Mouse (Mus musculus): ENCODE data around the gene Cebpe. TPM values are rescaled to one million over a fixed set of nuclear protein-coding genes. Genes with fewer than 3 reads are reported as not detected.

Gene Cebpe
- polyA plus RNA-seq, 1 experiment, result 0.32 TPM

DNA sequence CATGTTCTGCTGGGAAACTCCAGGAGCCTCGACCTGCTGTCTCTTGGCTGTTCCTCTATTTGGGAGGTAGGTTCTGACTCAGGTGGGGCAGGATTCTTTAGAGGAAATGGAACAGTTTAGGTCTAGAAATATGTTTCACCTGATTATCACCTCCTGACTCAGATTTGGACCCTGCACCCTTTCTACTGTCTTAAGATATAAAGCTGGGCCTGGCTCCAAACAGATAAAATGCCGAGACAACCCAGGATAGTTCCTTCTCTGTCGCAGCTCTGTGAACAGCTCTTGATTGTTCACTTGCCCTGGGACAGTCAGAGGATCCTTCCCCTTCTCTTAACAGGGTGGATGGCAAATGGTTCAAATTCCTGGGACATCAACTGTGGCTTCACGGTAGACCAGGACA, 23.2 kb upstream of the Cebpe start:
- Histone ChIP-seq H3K27me3 (ENCODE audit: control insufficient read depth, insufficient read depth, low read length) (no peaks in the 10 kb centered on the region), H3K27ac (ENCODE audit: control insufficient read depth, insufficient read depth, low read depth, low read length) (no peak overlapping the region), H3K4me1 (ENCODE audit: control insufficient read depth, insufficient read depth, low read length) (no peaks in the 10 kb centered on the region; the same call in 1 of the 2 replicates), H3K4me3 (ENCODE audit: control insufficient read depth, low read depth, low read length) (peak overlapping the region; percentile 75), H3K36me3 (ENCODE audit: control insufficient read depth, insufficient read depth, low read length) (no peaks in the 10 kb centered on the region)
- TF ChIP-seq POLR2A (IDR thresholded peaks at IDR 0.05; ENCODE audit: control insufficient read depth, low read depth, low read length), result no peak
- no peak for TF ChIP-seq CTCF (IDR thresholded peaks at IDR 0.05; ENCODE audit: control insufficient read depth, insufficient read depth, insufficient replicate concordance, low read depth, low read length)

DNA sequence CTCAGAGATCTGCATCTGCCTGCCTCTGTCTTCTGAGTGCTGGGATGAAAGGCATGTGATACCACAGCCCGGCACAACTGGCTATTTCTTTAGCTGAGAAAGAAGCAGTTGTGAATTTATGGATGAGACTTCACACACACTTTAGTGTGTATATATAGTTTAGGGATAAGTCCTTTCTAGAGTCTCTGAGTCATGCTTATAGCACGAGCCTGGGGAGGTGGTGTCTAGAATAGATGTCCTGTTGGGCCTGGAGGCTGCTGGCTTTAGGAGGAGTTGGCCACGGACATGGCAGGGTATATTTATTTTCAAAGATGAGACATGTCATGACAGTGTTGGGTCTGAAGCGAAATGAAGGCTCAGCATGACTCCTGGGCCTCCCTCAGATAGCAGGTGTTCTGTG, 22.0 kb upstream of the Cebpe start:
- Histone ChIP-seq H3K27me3 (ENCODE audit: control insufficient read depth, insufficient read depth, low read length) (no peaks in the 10 kb centered on the region), H3K36me3 (ENCODE audit: control insufficient read depth, insufficient read depth, low read length) (no peaks in the 10 kb centered on the region), H3K4me1 (ENCODE audit: control insufficient read depth, insufficient read depth, low read length) (no peaks in the 10 kb centered on the region; the same call in 1 of the 2 replicates), H3K4me3 (ENCODE audit: control insufficient read depth, low read depth, low read length) (no peak overlapping the region), H3K27ac (ENCODE audit: control insufficient read depth, insufficient read depth, low read depth, low read length) (no peak overlapping the region)
- no peak for TF ChIP-seq CTCF (IDR thresholded peaks at IDR 0.05; ENCODE audit: control insufficient read depth, insufficient read depth, insufficient replicate concordance, low read depth, low read length)
- TF ChIP-seq POLR2A (IDR thresholded peaks at IDR 0.05; ENCODE audit: control insufficient read depth, low read depth, low read length), result no peak

DNA sequence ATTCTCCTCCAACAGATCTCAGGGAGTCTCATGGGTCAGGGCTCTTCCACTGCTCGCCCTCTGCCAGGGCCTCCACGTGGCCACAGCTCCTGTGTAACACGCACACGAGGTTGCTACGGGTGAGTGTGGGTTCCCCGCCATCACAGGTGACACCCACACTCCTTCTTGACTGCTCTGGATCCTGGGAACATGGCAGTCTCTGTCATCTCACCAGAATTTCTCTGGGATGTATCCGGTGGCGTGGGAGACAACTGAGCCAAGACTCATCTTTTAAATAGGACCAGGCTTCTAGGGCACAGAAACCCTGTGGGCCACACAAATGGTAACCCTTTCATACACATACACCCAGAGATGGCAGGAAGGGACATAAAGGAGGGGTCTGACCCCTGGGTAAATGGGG, 20.2 kb upstream of the Cebpe start:
- no peak overlapping the region for H3K27ac ChIP-seq (ENCODE audit: control insufficient read depth, insufficient read depth, low read depth, low read length)
- H3K36me3 ChIP-seq (ENCODE audit: control insufficient read depth, insufficient read depth, low read length), result no peaks in the 10 kb centered on the region
- no peaks in the 10 kb centered on the region for H3K27me3 ChIP-seq (ENCODE audit: control insufficient read depth, insufficient read depth, low read length)
- TF ChIP-seq POLR2A (IDR thresholded peaks at IDR 0.05; ENCODE audit: control insufficient read depth, low read depth, low read length) (no peak), CTCF (IDR thresholded peaks at IDR 0.05; ENCODE audit: control insufficient read depth, insufficient read depth, insufficient replicate concordance, low read depth, low read length) (no peak)
- H3K4me3 ChIP-seq (ENCODE audit: control insufficient read depth, low read depth, low read length), result no peak overlapping the region
- no peaks in the 10 kb centered on the region for H3K4me1 ChIP-seq (ENCODE audit: control insufficient read depth, insufficient read depth, low read length)

DNA sequence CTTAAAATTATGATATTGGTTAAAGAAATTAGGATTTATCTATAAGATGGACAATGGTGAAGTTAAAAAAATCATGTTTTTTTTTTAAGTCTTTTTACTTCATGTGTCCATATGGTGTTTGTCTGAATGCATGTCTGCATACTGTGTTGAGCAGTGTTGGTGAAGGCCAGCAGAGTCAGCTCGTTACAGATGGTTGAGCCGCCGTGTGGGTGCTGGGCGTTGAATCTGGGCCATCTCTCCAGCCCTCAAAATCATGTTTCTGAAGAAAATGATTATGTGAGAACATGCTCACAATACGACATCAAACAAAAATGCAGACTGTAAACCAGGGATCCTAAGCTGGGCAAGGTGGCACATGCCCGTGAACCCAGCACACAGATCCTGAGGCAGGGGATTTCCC, 18.3 kb upstream of the Cebpe start:
- no peak for TF ChIP-seq CTCF (IDR thresholded peaks at IDR 0.05; ENCODE audit: control insufficient read depth, insufficient read depth, insufficient replicate concordance, low read depth, low read length)
- no peak for TF ChIP-seq POLR2A (IDR thresholded peaks at IDR 0.05; ENCODE audit: control insufficient read depth, low read depth, low read length)
- Histone ChIP-seq H3K27ac (ENCODE audit: control insufficient read depth, insufficient read depth, low read depth, low read length) (no peak overlapping the region), H3K27me3 (ENCODE audit: control insufficient read depth, insufficient read depth, low read length) (no peaks in the 10 kb centered on the region), H3K4me1 (ENCODE audit: control insufficient read depth, insufficient read depth, low read length) (no peaks in the 10 kb centered on the region), H3K4me3 (ENCODE audit: control insufficient read depth, low read depth, low read length) (no peak overlapping the region), H3K36me3 (ENCODE audit: control insufficient read depth, insufficient read depth, low read length) (no peaks in the 10 kb centered on the region)

DNA sequence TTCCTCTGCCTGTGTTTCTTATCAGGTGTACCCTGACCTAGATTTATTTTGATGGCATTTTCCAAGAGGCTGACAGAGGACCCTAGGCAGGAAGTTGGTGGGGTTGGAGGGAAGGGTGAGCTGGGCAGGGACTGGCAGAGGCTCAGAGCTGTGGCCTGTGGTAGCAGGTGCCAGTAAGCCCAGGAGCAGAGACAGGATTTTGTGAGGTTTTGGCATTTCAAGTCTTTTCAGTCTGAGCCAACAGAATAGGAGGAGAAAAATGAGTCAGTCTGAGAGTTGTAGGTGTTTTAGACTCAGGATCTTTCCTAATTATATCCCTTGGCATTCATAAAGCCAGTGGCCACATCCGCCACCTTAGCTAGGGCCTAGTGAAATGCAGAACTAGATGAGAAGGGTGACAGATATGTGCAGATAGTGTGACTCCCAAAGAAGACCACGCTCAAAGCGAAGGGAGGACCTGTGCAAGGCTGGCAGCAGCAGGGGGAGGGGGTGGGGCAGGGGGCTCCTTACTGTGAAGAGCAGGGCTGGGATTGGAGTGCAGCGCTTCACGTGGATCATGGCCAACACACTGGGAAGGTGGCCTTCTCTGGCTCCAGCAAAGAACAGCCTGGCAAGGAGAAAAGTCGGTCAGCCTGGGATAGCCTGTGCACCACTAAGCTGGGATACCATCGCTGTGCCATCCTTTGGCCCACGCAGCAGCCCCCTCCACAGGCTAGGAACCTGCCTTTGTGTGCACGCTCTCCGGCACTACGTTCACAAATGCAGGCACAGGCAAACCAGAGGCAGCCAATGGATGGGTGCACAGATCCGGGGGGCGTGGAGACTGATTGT, 17.1 kb upstream of the Cebpe start:
- Histone ChIP-seq H3K27ac (ENCODE audit: control insufficient read depth, insufficient read depth, low read depth, low read length) (no peak overlapping the region), H3K36me3 (ENCODE audit: control insufficient read depth, insufficient read depth, low read length) (no peaks in the 10 kb centered on the region), H3K4me3 (ENCODE audit: control insufficient read depth, low read depth, low read length) (no peak overlapping the region), H3K27me3 (ENCODE audit: control insufficient read depth, insufficient read depth, low read length) (no peaks in the 10 kb centered on the region), H3K4me1 (ENCODE audit: control insufficient read depth, insufficient read depth, low read length) (no peaks in the 10 kb centered on the region)
- no peak for TF ChIP-seq CTCF (IDR thresholded peaks at IDR 0.05; ENCODE audit: control insufficient read depth, insufficient read depth, insufficient replicate concordance, low read depth, low read length)
- TF ChIP-seq POLR2A (IDR thresholded peaks at IDR 0.05; ENCODE audit: control insufficient read depth, low read depth, low read length), result no peak

DNA sequence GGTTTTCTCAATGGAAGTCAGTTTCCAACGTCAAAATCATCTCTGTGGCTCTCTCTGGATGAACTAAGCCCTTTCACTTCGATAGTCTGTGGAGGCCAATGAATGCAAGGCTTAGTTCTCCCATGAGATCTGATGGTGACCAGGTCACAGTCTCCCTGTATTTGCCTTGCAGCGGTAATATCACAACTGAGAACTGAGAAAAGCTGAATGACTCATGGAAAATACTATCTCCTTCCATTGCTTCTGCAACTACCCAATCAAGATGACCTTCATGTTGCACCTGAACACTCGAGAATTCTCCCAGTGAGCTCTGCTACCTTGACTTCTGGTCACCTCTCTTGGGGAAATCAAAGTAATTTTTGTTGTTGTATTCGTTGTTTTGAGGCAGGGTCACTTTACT, 15.6 kb upstream of the Cebpe start:
- Histone ChIP-seq H3K27me3 (ENCODE audit: control insufficient read depth, insufficient read depth, low read length) (no peaks in the 10 kb centered on the region), H3K4me3 (ENCODE audit: control insufficient read depth, low read depth, low read length) (no peak overlapping the region), H3K27ac (ENCODE audit: control insufficient read depth, insufficient read depth, low read depth, low read length) (no peak overlapping the region), H3K36me3 (ENCODE audit: control insufficient read depth, insufficient read depth, low read length) (no peaks in the 10 kb centered on the region), H3K4me1 (ENCODE audit: control insufficient read depth, insufficient read depth, low read length) (no peaks in the 10 kb centered on the region)
- TF ChIP-seq POLR2A (IDR thresholded peaks at IDR 0.05; ENCODE audit: control insufficient read depth, low read depth, low read length), result no peak
- TF ChIP-seq CTCF (IDR thresholded peaks at IDR 0.05; ENCODE audit: control insufficient read depth, insufficient read depth, insufficient replicate concordance, low read depth, low read length), result no peak

DNA sequence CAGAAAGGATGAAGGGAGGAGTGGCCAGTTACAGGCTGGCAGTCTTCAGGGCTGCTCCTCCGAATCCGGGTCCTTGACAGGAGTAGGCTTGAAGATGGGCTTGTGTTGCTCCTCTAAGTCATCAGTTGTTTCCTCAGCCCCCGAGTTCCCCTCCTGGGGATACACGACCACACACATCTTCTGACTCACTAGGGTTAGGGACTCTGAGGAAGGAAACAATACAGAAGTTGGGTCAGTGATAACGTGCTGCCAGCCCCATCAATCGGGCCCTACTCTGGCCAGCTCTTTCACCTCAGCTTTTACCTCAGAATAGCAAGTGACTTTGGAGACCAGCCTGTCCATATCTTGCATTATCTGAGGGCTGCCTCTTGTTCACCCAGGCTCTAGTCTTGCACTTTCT, 12.1 kb upstream of the Cebpe start:
- TF ChIP-seq CTCF (IDR thresholded peaks at IDR 0.05; ENCODE audit: control insufficient read depth, insufficient read depth, insufficient replicate concordance, low read depth, low read length) (no peak), POLR2A (IDR thresholded peaks at IDR 0.05; ENCODE audit: control insufficient read depth, low read depth, low read length) (no peak)
- H3K27ac ChIP-seq (ENCODE audit: control insufficient read depth, insufficient read depth, low read depth, low read length), result no peak overlapping the region
- no peak overlapping the region for H3K4me3 ChIP-seq (ENCODE audit: control insufficient read depth, low read depth, low read length)
- no peaks in the 10 kb centered on the region for H3K27me3 ChIP-seq (ENCODE audit: control insufficient read depth, insufficient read depth, low read length)
- no peaks in the 10 kb centered on the region for H3K36me3 ChIP-seq (ENCODE audit: control insufficient read depth, insufficient read depth, low read length)
- H3K4me1 ChIP-seq (ENCODE audit: control insufficient read depth, insufficient read depth, low read length), result no peaks in the 10 kb centered on the region

Measured in testis, adult 2 months (tissue).